Comparison of ENCODE assay signal across 30 mouse cellular contexts in the genomic region with DNA sequence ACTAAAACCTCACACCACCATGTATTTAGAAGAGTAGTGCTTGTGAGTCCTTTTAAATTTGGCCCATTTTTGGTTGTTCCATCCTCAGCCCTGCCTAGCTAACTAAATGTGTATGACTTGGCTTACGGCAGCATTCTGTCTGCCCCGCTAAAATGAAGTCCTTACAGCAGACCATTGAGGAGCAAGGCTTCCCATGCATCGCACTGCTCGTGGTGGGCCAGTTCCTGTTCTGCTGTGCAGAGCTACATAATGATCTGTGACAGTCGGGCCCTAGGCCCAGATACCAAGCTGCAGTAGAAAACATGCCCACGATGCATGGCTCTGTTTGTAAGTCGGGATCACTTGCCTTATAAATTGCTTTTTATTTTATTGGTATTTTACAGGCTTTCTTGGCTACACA. TPM values are rescaled to one million over a fixed set of nuclear protein-coding genes. Genes with fewer than 3 reads are reported as not detected.
DNase-seq lines count a peak whose midpoint lies in the region; ATAC-seq lines count a peak whose summit lies in the region.
"Had no signal": no experiment of that assay in that cellular context is flagged by ENCODE, and none has a peak within 500 bp of the region (broad histone marks: within the 10 kb centered on the region; RNA-seq: fewer than 3 reads in every experiment).

No protein-coding gene starts in this region.

- H3K9me3 ChIP-seq in forebrain, embryonic 11.5 days (ENCODE audit: control insufficient read depth, low read length) = no peaks in the 10 kb centered on the region
- H3K9me3 ChIP-seq in forebrain, embryonic 13.5 days (replicated peaks) = no peaks in the 10 kb centered on the region
- no peaks in the 10 kb centered on the region for H3K9me3 ChIP-seq in limb, embryonic 13.5 days
- H3K9me3 ChIP-seq: forebrain, embryonic 15.5 days; G1E; heart, embryonic 15.5 days; limb, embryonic 12.5 days; midbrain, embryonic 10.5 days; midbrain, embryonic 15.5 days; neural tube, embryonic 15.5 days; stomach, embryonic 15.5 days had no signal

- no peaks in the 10 kb centered on the region for H3K36me3 ChIP-seq in forebrain, embryonic 11.5 days (ENCODE audit: control insufficient read depth, insufficient read depth, low read length)
- H3K36me3 ChIP-seq in forebrain, embryonic 13.5 days (ENCODE audit: poor library complexity, severe bottlenecking) = no peaks in the 10 kb centered on the region
- H3K36me3 ChIP-seq in limb, embryonic 13.5 days = no peaks in the 10 kb centered on the region
- H3K36me3 ChIP-seq: forebrain, embryonic 15.5 days; heart, embryonic 15.5 days; limb, embryonic 12.5 days; midbrain, embryonic 10.5 days; midbrain, embryonic 15.5 days; neural tube, embryonic 15.5 days; stomach, embryonic 15.5 days had no signal

- no peaks in the 10 kb centered on the region for H3K27me3 ChIP-seq in forebrain, embryonic 11.5 days (ENCODE audit: control insufficient read depth, insufficient read depth, low read length)
- 0 out of 2 replicates have a peak, but pooled peaks cover 5% of the 10 kb centered on the region for H3K27me3 ChIP-seq in forebrain, embryonic 13.5 days
- H3K27me3 ChIP-seq in limb, embryonic 13.5 days = peaks cover 9% of the 10 kb centered on the region; the same call in 1 of the 2 replicates
- H3K27me3 ChIP-seq: forebrain, embryonic 15.5 days; heart, embryonic 15.5 days; limb, embryonic 12.5 days; midbrain, embryonic 15.5 days; neural tube, embryonic 15.5 days; Patski; stomach, embryonic 15.5 days had no signal

- H3K9ac ChIP-seq in forebrain, embryonic 11.5 days (ENCODE audit: low read length) = no peak overlapping the region
- H3K9ac ChIP-seq in forebrain, embryonic 13.5 days = no peak overlapping the region
- H3K9ac ChIP-seq in limb, embryonic 13.5 days = no peak overlapping the region
- H3K9ac ChIP-seq: forebrain, embryonic 15.5 days; heart, embryonic 15.5 days; limb, embryonic 12.5 days; liver, postnatal 0 days; midbrain, embryonic 15.5 days; neural tube, embryonic 15.5 days; stomach, embryonic 15.5 days had no signal

- no peak overlapping the region for H3K27ac ChIP-seq in forebrain, embryonic 11.5 days (ENCODE audit: low read depth, low read length)
- no peak overlapping the region for H3K27ac ChIP-seq in forebrain, embryonic 13.5 days
- 0 out of 2 replicates have a peak overlapping the region, but pooled peaks have one; percentile 28 for H3K27ac ChIP-seq in limb, embryonic 13.5 days
- H3K27ac ChIP-seq: forebrain, embryonic 15.5 days; heart, embryonic 15.5 days; limb, embryonic 12.5 days; midbrain, embryonic 10.5 days; midbrain, embryonic 15.5 days; neural tube, embryonic 15.5 days; stomach, embryonic 15.5 days had no signal

- WGBS in forebrain, embryonic 11.5 days = 86% methylated on average over 7 of the region's 7 CpGs
- 87% methylated on average over 7 of the region's 7 CpGs for WGBS in forebrain, embryonic 13.5 days
- WGBS in limb, embryonic 13.5 days = 44% methylated on average over 7 of the region's 7 CpGs

- ATAC-seq in forebrain, embryonic 11.5 days (replicated peaks; ENCODE audit: low FRiP score) = no peak
- ATAC-seq in forebrain, embryonic 13.5 days = no peak
- peak; percentile 71; the same call in 1 of the 2 replicates for ATAC-seq in common myeloid progenitor, adult 5-6 weeks (replicated peaks; ENCODE audit: low read depth, poor library complexity, severe bottlenecking)
- no peak for ATAC-seq in limb, embryonic 13.5 days (ENCODE audit: low FRiP score, low read depth)
- ATAC-seq: forebrain, embryonic 15.5 days; hindbrain, embryonic 16.5 days; intestine, embryonic 16.5 days; liver, postnatal 0 days; midbrain, embryonic 15.5 days; Patski had no signal

- peaks cover 7% of the 10 kb centered on the region; the same call in 1 of the 2 replicates for H3K4me1 ChIP-seq in forebrain, embryonic 11.5 days (replicated peaks; ENCODE audit: control insufficient read depth, insufficient read depth, low read length)
- H3K4me1 ChIP-seq in forebrain, embryonic 13.5 days = peaks cover 22% of the 10 kb centered on the region
- H3K4me1 ChIP-seq in limb, embryonic 13.5 days = peaks cover 46% of the 10 kb centered on the region
- H3K4me1 ChIP-seq: stomach, embryonic 15.5 days had no signal

- no peak overlapping the region for H3K4me3 ChIP-seq in forebrain, embryonic 11.5 days (ENCODE audit: low read depth, low read length)
- no peak overlapping the region for H3K4me3 ChIP-seq in forebrain, embryonic 13.5 days
- H3K4me3 ChIP-seq in limb, embryonic 13.5 days = no peak overlapping the region
- H3K4me3 ChIP-seq: forebrain, embryonic 15.5 days; heart, embryonic 15.5 days; limb, embryonic 12.5 days; midbrain, embryonic 10.5 days; midbrain, embryonic 15.5 days; neural tube, embryonic 15.5 days; stomach, embryonic 15.5 days had no signal

- DNase-seq in forebrain, embryonic 11.5 days (ENCODE audit: low spot score) = peak; percentile 41
- peak; percentile 32 for DNase-seq in thymus, postnatal 14 days
- no peak for DNase-seq in thymus, postnatal 10 days (ENCODE audit: low spot score in 2 of 2)
- no peak for DNase-seq in gastrocnemius, postnatal 10 days
- no peak for DNase-seq in layer of hippocampus, adult 9-10 months (ENCODE audit: low spot score)
- DNase-seq: adrenal gland, postnatal 25 days; cerebellum, adult 11-12 months; cerebellum, adult 9-11 months; gastrocnemius, postnatal 36 days; kidney, adult 9 months; kidney, postnatal 10 days; liver, postnatal 0 days; lung, postnatal 4 days; retina, postnatal 1 day; right cerebral cortex, postnatal 14 days had no signal

- H3K4me2 ChIP-seq in forebrain, embryonic 11.5 days (ENCODE audit: low read depth, low read length, severe bottlenecking) = no peak overlapping the region
- H3K4me2 ChIP-seq in forebrain, embryonic 13.5 days = no peak overlapping the region
- H3K4me2 ChIP-seq in limb, embryonic 13.5 days (replicated peaks) = no peak overlapping the region
- H3K4me2 ChIP-seq: forebrain, embryonic 15.5 days; heart, embryonic 15.5 days; limb, embryonic 12.5 days; liver, embryonic 11.5 days; midbrain, embryonic 15.5 days; neural tube, embryonic 15.5 days; stomach, embryonic 15.5 days had no signal

RNA-seq across cellular contexts. Expression of gene Slc38a6, which starts 50.5 kb away (rescaled TPM):
- polyA plus RNA-seq in forebrain, embryonic 11.5 days (2014; fragmentation: Nextera tagmentation; extraction: Ambion mirVana) = 7.0 and 9.7 TPM in 2 replicates
- polyA plus RNA-seq in forebrain, embryonic 13.5 days (2015; fragmentation: Nextera tagmentation; extraction: Ambion mirVana) = 7.4 and 7.6 TPM in 2 replicates
- 3.6 and 6.0 TPM in 2 replicates for total RNA-seq in common myeloid progenitor, adult 5-6 weeks (2017)
- polyA plus RNA-seq in limb, embryonic 13.5 days (2015; fragmentation: Nextera tagmentation; extraction: Ambion mirVana) = 11.0 and 14.1 TPM in 2 replicates
- 1 to 10 TPM; 5.7 to 9.9 TPM for total RNA-seq in gastrocnemius, postnatal 10 days (2021)

RNA-seq across cellular contexts. Expression of gene Trmt5, which starts 50.6 kb away (rescaled TPM):
- 18.3 and 19.8 TPM in 2 replicates for polyA plus RNA-seq in forebrain, embryonic 11.5 days (2014; fragmentation: Nextera tagmentation; extraction: Ambion mirVana)
- polyA plus RNA-seq in forebrain, embryonic 13.5 days (2015; fragmentation: Nextera tagmentation; extraction: Ambion mirVana) = 15.8 TPM in 2 replicates
- total RNA-seq in common myeloid progenitor, adult 5-6 weeks (2017) = 26.2 and 37.5 TPM in 2 replicates
- polyA plus RNA-seq in limb, embryonic 13.5 days (2015; fragmentation: Nextera tagmentation; extraction: Ambion mirVana) = 17.2 and 20.1 TPM in 2 replicates
- total RNA-seq in gastrocnemius, postnatal 10 days (2021) = 10 to 100 TPM in 1 of 2 experiments, 1 to 10 TPM in 1; 6.8 to 11.7 TPM

Comparison
In these comparisons a context has a peak if more than half of its experiments do, and no peak if none do; other contexts are left out.
1. DNase-seq: peak in forebrain, embryonic 11.5 days (single experiment) and thymus, postnatal 14 days (single experiment); none in thymus, postnatal 10 days (0 of 2), gastrocnemius, postnatal 10 days (single experiment) and layer of hippocampus, adult 9-10 months (single experiment).